Mouse (Mus musculus) ovary, postnatal 36 days (tissue): ENCODE measurements around the gene Trcg1.

ENCODE experiments used
- DNase-seq: peaks from one replicate; pipeline ENCODE4 v3.0.0; 2022; ENCODE audit warnings: low spot score, mixed read lengths

Trcg1 gene

GRCm38 (mm10) chr9:57262795-57263684 is 26.7 kb downstream of the Trcg1 start:
- no peak for DNase-seq

- DNase-seq, result no peak
These were observed 28.8 kb downstream of the Trcg1 start for GRCm38 (mm10) chr9:57265125-57265524.

- DNase-seq, result no peak
These were observed 31.1 kb downstream of the Trcg1 start for GRCm38 (mm10) chr9:57267421-57267820.

GRCm38 (mm10) chr9:57268078-57268477 is 31.7 kb downstream of the Trcg1 start:
- DNase-seq, result no peak

- DNase-seq, result no peak
These were observed 32.2 kb downstream of the Trcg1 start for GRCm38 (mm10) chr9:57268575-57268974.

GRCm38 (mm10) chr9:57269384-57269783 is 33.0 kb downstream of the Trcg1 start:
- no peak for DNase-seq

- no peak for DNase-seq
These were observed 34.0 kb downstream of the Trcg1 start for GRCm38 (mm10) chr9:57270399-57270798.

GRCm38 (mm10) chr9:57271081-57271480 is 34.7 kb downstream of the Trcg1 start:
- no peak for DNase-seq

- no peak for DNase-seq
These were observed 35.6 kb downstream of the Trcg1 start for GRCm38 (mm10) chr9:57271837-57272562.

GRCm38 (mm10) chr9:57272902-57273804 is 36.8 kb downstream of the Trcg1 start:
- DNase-seq, result no peak

GRCm38 (mm10) chr9:57273805-57274494 is 37.6 kb downstream of the Trcg1 start:
- DNase-seq, result no peak

- DNase-seq, result no peak
These were observed 40.0 kb downstream of the Trcg1 start for GRCm38 (mm10) chr9:57276311-57276710.

- no peak for DNase-seq
These were observed 41.9 kb downstream of the Trcg1 start for GRCm38 (mm10) chr9:57278268-57278667.

- peak; percentile 69 for DNase-seq
These were observed 43.1 kb downstream of the Trcg1 start for GRCm38 (mm10) chr9:57279441-57279840.

- DNase-seq, result peak; percentile 55
These were observed 45.2 kb downstream of the Trcg1 start for GRCm38 (mm10) chr9:57281549-57281948.

GRCm38 (mm10) chr9:57282686-57283085 is 46.3 kb downstream of the Trcg1 start:
- DNase-seq, result no peak

- no peak for DNase-seq
These were observed 47.0 kb downstream of the Trcg1 start for GRCm38 (mm10) chr9:57283311-57283710.

- no peak for DNase-seq
These were observed 50.8 kb downstream of the Trcg1 start for GRCm38 (mm10) chr9:57287183-57287582.

GRCm38 (mm10) chr9:57294905-57295304 is 58.5 kb downstream of the Trcg1 start:
- no peak for DNase-seq

- no peak for DNase-seq
These were observed 59.3 kb downstream of the Trcg1 start for GRCm38 (mm10) chr9:57295666-57296065.

- no peak for DNase-seq
These were observed 59.9 kb downstream of the Trcg1 start for GRCm38 (mm10) chr9:57296277-57296676.
